Mouse (Mus musculus): ENCODE data around the gene Ooep.

- TF ChIP-seq POLR2AphosphoS2 (IDR thresholded peaks at IDR 0.05; ENCODE audit: low read depth, low read length), result no peak
- no peak for TF ChIP-seq MYC (IDR thresholded peaks at IDR 0.05; ENCODE audit: low read depth, low read length)
- no peak for TF ChIP-seq GABPA (IDR thresholded peaks at IDR 0.05; ENCODE audit: insufficient replicate concordance, low read depth, low read length)
- no peak for TF ChIP-seq CTCF (conservative IDR thresholded peaks at IDR 0.05 in 1 of 2, IDR thresholded peaks at IDR 0.05 in 1 of 2; ENCODE audit: low read depth in 2 of 2, low read length in 2 of 2)
- no peak for TF ChIP-seq ZNF384 (IDR thresholded peaks at IDR 0.05; ENCODE audit: low read depth, low read length)
These were observed 18.0 kb upstream of the Ooep start for GRCm38 (mm10) chr9:78396517-78396916.

Data from CH12.LX (cell line).